Mouse (Mus musculus) spleen, adult 2 months (tissue): ENCODE data around the gene Plb1. TPM values are rescaled to one million over a fixed set of nuclear protein-coding genes. Genes with fewer than 3 reads are reported as not detected.

ENCODE experiments used
- DNase-seq, 2 experiments: peaks; one replicate each; pipeline versions ENCODE4 v3.0.0 to v3.0.0-alpha.2; 2012 to 2021; ENCODE audit warnings: low spot score in 2 of 2, low read depth in 1 of 2
- H3K27ac ChIP-seq: fragments of 200-500 bp; 2 replicates; pipeline ENCODE4 v1.5.1; 2012; ENCODE audit warnings: low read length, inconsistent platforms; ENCODE audit not compliant: insufficient read depth
- H3K27me3 ChIP-seq: fragments of 200-500 bp; 2 replicates; pipeline ENCODE4 v1.6.1; 2012; ENCODE audit warnings: mild to moderate bottlenecking, moderate library complexity, low read length, inconsistent platforms; ENCODE audit not compliant: control insufficient read depth, insufficient read depth
- H3K36me3 ChIP-seq: fragments of 200-500 bp; 2 replicates; pipeline ENCODE4 v1.6.1; 2012; ENCODE audit warnings: mild to moderate bottlenecking, low read length, inconsistent platforms; ENCODE audit not compliant: control insufficient read depth, insufficient read depth
- H3K4me1 ChIP-seq: fragments of 200-500 bp; 2 replicates; pipeline ENCODE4 v1.6.1; 2011; ENCODE audit warnings: inconsistent platforms; ENCODE audit not compliant: control insufficient read depth, insufficient read depth, insufficient read length
- H3K4me3 ChIP-seq: fragments of 200-500 bp; 2 replicates; pipeline ENCODE4 v1.5.1; 2011; ENCODE audit warnings: mild to moderate bottlenecking, inconsistent platforms; ENCODE audit not compliant: insufficient read depth, insufficient read length; ENCODE audit errors: extremely low read depth
- CTCF ChIP-seq: fragments of 200-500 bp; IDR thresholded peaks from 2 replicates; pipeline ENCODE4 v1.5.1; 2011; ENCODE audit warnings: mild to moderate bottlenecking, inconsistent platforms; ENCODE audit not compliant: insufficient read depth, insufficient read length, insufficient replicate concordance; ENCODE audit errors: extremely low read depth
- POLR2A ChIP-seq: fragments of 200-500 bp; IDR thresholded peaks from 2 replicates; pipeline ENCODE4 v1.6.1; 2011; ENCODE audit warnings: low read depth, low read length, inconsistent platforms
- WGBS: fragments of 180-500 bp; shearing (Covaris S2); methylation state at CpG from one replicate; pipeline ENCODE4 v1.1.7; 2018; 5-methylcytosine and 5-hydroxymethylcytosine counted together
- polyA plus RNA-seq: library from polyadenylated mRNA; depleted of rRNA; stranded (reverse); fragments of >200 nt; gene quantifications from 2 replicates; pipeline ENCODE4 v1.2.3, GENCODE M21; 2012

Gene Plb1
- polyA plus RNA-seq, 1 experiment: 0.29 TPM

DNA sequence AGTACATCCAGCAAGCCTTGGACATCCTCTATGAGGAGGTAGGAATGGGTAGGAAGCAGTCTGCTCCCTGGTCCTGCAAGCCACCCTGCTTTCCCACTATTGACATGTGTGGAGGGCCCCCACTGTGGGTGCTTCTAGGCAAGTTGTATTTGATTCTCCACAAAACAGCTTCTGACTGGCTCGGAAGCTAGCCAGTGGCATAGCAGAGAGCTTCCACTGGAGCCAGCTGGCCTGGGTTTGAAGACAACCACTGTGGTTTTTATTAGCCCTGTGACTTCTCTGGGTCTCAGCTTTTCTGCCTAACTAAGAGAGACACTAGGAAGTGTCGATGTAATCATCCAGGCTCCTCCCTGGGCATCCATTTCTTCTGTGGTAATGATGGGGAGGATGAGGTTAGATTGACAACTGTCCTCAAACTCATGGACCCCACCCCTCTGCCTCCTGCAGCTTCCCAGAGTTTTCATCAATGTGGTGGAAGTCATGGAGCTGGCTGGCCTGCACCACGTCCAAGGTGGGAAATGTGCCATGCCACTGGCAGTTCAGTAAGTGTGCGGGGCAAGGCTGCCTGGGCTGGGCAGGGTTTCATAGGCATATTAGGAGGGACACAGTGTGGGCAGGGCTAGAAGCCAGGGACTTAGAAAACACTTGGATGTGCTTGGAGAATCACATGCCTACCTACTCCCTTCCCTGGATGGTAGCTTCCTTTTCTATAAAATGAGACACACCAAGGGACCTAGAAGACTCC lies 119.4 kb downstream of the Plb1 start:
- 82% methylated on average over 4 of the region's 4 CpGs for WGBS
- no peaks in the 10 kb centered on the region for H3K27me3 ChIP-seq
- no peak overlapping the region for H3K27ac ChIP-seq
- TF ChIP-seq POLR2A: no peak
- no peak for TF ChIP-seq CTCF
- no peak for DNase-seq
- H3K4me3 ChIP-seq: no peak overlapping the region
- H3K4me1 ChIP-seq: no peaks in the 10 kb centered on the region
- H3K36me3 ChIP-seq: no peaks in the 10 kb centered on the region

DNA sequence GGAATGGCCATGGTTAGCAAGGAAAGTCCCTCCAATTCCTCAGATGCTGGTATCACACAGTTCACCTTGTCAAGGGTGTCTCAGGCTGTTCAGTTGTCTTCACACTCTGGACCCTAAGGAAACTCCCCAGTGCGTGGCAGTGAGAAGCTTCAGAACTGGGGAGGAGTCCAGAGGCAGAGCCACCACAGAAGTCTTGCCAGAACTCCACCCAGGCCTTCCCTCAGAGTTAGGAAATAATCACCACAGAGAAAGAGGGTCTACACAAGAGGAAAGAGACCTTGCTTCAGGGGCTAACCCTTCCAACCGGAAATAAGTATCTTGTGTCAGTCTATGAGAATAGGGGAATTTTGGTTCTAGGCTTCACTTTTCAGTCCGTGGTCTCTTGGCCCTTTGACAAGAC lies 120.3 kb downstream of the Plb1 start:
- Histone ChIP-seq H3K4me1 (no peaks in the 10 kb centered on the region), H3K36me3 (no peaks in the 10 kb centered on the region), H3K27ac (no peak overlapping the region), H3K27me3 (no peaks in the 10 kb centered on the region), H3K4me3 (no peak overlapping the region)
- 72% methylated on average over 3 of the region's 3 CpGs for WGBS
- TF ChIP-seq POLR2A (no peak), CTCF (no peak)
- DNase-seq: no peak

DNA sequence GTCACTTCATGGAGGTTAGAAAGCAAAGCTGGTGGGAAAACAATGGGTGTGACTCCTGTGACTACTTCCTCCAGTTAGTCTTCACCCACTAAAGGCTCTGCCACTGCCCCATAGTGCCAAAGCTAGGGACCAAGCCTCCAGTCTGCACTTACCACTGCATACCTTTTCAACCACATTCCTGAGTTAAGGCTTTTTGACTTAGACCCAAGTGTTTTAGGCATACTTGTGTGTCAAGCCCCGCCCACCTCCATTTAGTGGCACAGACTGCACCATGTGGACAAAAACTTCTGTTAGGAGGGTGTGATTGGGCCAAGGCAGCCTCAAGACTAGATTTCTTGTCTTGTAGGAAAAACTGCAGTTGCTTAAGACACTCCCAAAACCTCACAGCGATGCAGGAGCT lies 120.8 kb downstream of the Plb1 start:
- no peaks in the 10 kb centered on the region for H3K4me1 ChIP-seq
- TF ChIP-seq POLR2A: no peak
- no peak for TF ChIP-seq CTCF
- 89% methylated on average over 2 of the region's 2 CpGs for WGBS
- H3K36me3 ChIP-seq: no peaks in the 10 kb centered on the region
- H3K27me3 ChIP-seq: no peaks in the 10 kb centered on the region
- H3K27ac ChIP-seq: no peak overlapping the region
- H3K4me3 ChIP-seq: no peak overlapping the region
- DNase-seq: no peak

DNA sequence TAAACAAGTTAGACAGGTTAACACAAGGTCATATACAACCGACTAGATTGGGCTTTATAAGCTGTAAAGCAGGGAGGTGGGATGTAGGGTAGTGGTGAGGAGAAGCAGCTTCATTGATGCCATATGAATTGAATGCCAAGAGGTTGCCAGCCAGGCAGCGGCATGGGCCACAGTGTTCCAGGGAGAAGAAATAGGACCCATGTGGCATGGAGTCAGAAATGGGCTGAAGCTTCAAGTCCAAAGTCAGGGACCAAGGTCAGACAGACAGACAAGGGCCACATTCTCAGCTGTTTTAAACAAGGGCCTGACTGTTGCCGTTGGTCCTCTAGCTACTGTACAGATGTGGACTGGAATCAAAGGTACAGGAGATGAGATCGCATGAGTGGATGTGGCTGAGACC lies 128.0 kb downstream of the Plb1 start:
- Histone ChIP-seq H3K36me3 (no peaks in the 10 kb centered on the region), H3K4me3 (no peak overlapping the region), H3K4me1 (peaks cover 3% of the 10 kb centered on the region; the same call in 1 of the 2 replicates), H3K27me3 (no peaks in the 10 kb centered on the region), H3K27ac (no peak overlapping the region)
- TF ChIP-seq POLR2A: no peak
- no peak for TF ChIP-seq CTCF
- DNase-seq: no peak
- 90% methylated on average over 4 of the region's 4 CpGs for WGBS

DNA sequence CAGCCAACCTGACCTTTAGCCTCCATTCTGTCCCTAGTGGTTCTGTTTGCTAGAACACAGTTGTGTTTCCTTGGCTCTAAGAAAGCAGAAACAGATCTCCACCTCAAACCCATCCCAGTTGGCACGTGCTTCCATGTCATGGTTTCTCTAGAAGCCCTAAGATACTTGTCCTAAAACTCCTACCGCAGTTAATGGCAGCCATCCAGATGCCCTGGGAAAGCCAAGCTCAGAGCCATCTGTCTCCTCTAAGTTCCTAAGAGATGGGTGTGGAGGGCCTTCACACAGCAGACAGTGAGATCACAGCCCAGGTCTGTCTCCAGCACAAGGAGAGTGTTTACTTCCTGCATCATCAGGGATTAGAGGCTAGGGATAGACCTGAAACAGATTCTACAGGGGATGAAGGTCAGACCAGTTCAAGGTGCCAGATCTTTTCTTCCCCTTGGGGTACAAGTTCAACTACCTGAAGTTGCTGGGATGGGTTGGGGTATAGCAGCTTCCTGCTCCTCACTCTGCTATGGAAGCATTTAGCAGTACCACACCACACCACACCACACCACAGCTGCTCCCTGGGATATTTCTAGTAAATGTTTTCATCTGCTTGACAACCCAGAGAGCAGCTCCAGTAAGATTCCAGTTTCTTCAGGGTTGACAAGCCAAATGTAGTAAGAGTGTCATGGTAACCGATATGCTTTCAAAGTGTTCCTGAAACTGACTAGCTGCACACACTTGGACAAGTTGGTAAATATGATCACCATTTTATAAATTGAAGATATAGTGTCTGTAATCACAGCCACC lies 129.1 kb downstream of the Plb1 start:
- peaks cover 3% of the 10 kb centered on the region; the same call in 1 of the 2 replicates for H3K4me1 ChIP-seq
- H3K27me3 ChIP-seq: no peaks in the 10 kb centered on the region
- H3K4me3 ChIP-seq: no peak overlapping the region
- TF ChIP-seq CTCF (no peak), POLR2A (no peak)
- no peak overlapping the region for H3K27ac ChIP-seq
- 90% methylated on average over 3 of the region's 3 CpGs for WGBS
- no peak for DNase-seq
- no peaks in the 10 kb centered on the region for H3K36me3 ChIP-seq

DNA sequence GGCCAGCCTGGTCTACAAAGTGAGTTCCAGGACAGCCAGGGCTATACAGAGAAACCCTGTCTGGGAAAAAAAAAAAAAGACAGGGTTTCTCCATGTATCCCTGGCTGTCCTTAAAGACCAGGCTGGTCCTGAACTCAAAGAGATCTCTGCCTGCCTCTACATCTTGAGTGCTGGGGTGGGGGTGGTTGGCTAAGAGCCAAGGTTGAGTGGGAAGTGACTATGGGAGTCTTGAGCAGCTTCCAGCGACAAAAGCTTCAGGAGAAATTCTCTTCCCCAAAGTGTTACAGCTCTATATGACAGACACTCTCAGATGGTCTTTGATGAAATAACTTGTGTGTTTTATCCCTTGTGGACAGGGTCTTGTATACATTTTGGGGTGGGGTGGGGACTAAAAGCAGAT lies 136.9 kb downstream of the Plb1 start:
- Histone ChIP-seq H3K4me3 (no peak overlapping the region), H3K27me3 (no peaks in the 10 kb centered on the region), H3K4me1 (no peaks in the 10 kb centered on the region), H3K36me3 (no peaks in the 10 kb centered on the region), H3K27ac (no peak overlapping the region)
- no peak for TF ChIP-seq POLR2A
- no peak for TF ChIP-seq CTCF
- WGBS: 92% methylated on average over 1 of the region's 1 CpGs
- no peak for DNase-seq

DNA sequence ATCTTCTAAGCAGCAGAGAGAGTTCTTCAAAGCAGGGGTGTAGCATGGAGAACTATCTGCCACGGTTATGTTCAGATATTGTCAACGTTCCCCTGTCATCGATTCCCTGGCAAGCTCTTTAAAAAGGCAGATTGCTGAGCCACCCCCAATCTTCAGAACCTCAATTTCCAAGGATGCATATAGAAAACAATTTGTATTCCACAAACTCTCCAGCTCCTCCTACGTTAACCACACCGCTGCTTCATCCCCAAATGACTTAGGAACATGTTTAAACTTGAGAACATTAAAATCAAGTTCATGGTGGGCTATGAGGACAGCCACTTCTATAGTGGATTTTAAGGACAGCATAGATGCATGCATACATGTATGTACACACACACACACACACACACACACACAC lies 138.7 kb downstream of the Plb1 start:
- 90% methylated on average over 5 of the region's 5 CpGs for WGBS
- Histone ChIP-seq H3K27ac (no peak overlapping the region), H3K4me3 (no peak overlapping the region), H3K27me3 (no peaks in the 10 kb centered on the region), H3K4me1 (no peaks in the 10 kb centered on the region), H3K36me3 (no peaks in the 10 kb centered on the region)
- TF ChIP-seq POLR2A (no peak), CTCF (no peak)
- DNase-seq: no peak
